Mouse (Mus musculus) cerebellum, adult 9-10 months (tissue): ENCODE measurements around the gene Slc2a5.
A peak's percentile ranks its signal among the peaks of the same experiment; 100 is the strongest.

Experiments used
- DNase-seq: peaks from one replicate; pipeline ENCODE4 v3.0.0; 2022

Gene Slc2a5

DNA sequence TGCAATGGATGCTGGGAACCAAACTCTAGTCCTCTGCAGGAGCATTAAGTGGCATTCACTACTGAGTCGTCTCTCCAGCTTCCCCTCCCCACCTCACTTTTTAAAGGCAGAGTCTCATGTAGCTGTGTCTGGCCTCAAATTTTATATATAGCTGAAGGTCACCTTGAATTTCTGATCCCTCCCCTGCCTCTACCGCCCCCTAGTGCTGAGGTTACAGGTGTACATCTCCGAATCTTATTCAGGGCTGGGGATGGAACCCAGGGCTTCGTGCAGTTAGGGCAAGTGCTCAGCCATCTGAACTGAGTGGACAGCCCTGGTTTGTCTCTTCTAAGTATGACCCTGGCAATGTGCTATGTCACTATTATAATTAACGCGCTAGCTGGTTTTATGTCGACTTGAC, 32.0 kb downstream of the Slc2a5 start:
- no peak for DNase-seq

DNA sequence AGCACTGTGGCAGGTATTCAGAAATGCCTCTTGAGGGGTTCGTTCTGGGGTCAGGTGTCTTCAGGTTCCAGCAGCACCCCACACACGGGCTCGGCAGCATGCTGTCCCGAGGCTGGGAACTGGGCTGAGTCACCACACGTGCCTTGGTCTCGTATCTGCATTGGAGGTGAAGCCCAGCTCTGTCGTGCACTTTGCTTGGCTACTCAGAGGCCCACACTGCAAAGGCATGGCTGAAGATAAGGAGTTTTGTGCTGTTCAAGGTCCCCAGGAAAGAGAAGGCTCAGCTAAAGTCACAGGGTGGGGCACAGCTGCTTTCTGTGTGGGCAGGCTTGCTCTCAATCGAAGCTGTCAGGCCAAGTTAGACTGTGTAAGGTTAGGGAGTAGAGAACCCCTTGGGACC, 33.4 kb downstream of the Slc2a5 start:
- no peak for DNase-seq

DNA sequence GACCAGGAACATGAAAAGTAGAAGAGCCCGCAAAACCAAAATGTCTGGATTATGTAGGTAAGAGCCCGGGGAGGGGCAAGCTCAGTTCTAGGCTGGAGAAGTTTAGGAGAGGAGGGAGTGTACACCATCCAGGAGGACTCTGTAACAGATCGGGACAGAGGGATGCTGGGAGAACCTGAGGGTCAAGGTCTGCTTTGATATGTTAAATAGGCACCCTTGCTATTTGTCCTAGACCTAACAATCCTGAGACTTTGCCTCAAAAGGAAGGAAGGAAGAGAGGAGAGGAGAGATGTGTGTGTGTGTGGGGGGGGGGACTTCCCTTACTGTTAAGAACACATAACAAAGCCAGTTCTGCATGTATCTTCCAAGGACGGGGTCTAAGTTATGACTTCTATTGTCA, 36.2 kb downstream of the Slc2a5 start:
- no peak for DNase-seq

DNA sequence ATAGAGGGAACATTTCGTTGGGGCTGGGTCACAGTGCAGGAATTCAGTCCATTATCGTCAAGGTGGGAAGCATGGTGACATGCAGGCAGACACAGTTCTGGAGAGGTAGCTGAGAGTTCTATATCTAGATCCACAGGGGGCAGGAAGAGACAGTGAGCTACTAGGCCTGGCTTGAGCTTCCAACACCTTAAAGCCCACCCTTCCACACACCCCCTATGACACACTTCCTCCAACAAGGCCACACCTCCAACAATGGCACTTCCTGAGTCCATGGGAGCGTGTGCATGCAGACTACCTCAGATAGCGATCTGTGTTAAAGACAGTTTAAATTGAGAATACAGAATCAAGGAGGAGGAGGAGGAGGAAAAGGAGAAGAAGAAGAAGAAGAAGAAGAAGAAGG, 36.6 kb downstream of the Slc2a5 start:
- DNase-seq = no peak

DNA sequence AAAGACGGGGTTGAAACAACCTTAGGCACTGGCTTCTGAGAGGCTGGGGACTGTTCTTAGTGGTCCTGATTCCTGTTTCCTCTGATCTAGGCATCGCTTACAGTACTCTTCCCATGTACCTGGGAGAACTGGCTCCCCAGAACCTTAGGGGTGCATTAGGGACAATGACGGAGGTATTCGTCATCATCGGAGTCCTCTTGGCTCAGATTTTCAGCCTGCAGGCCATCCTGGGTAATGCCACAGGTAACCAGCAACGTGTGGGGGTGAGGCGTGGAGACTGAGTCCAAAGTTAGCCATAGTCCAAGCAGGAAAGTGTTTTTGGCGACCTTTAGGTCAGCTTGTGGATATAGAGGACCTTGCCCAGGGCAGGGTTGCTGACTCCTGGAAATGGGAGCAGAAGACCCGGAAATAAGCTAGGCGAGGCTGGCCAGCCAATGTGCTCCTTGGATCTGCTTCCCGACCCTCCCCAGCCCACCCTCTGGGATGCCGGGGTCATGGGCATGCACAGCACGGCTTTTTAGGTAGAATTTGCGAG, 38.3 kb downstream of the Slc2a5 start:
- DNase-seq = no peak

DNA sequence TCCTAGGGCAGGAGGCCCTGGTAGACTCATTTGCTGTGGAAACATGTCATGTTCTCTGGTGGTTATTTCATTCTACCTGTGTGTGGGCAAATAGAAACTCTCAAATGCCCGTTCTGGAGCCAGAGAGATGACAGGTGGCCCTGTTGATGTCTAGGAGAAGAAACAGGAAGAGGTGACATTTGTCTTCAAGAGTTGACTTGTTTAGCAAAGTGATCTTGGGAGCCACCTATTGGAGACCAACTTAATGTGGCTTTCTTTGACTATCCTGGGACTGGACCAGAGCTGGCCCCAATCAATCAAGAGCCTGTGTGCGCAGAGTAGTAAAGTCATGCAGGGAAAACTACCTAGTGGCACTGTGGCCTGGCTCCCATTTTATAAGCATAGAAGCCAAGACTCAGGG, 40.4 kb downstream of the Slc2a5 start:
- no peak for DNase-seq

DNA sequence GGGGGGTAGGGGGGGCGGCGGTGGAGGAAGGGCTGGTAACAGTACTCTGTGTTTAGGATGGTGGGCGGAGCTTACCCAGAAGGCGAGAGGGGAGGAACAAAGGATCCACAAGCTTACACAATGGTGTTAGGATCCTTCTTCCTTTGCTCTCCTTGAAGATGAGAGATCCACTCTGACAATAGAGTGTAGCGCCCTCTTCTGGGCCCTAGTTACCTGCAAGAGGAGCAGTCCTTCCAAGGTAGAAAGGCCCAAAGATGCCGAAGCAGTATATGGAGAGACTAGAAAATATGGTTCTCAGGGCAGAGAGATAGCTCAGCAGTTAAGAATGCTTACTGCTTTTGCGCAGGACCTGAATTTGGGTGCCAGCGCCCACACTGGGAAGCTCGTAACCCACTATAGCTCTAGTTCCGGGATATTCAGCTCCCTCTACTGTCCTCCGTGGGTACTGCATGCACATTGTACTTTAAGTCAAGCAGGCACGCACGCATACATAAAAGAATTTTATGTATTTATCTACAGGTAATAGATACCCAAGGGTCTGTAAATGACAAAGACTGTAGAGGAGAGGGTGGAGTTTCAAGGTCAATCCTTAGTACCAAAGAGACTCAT, 43.6 kb downstream of the Slc2a5 start:
- no peak for DNase-seq

DNA sequence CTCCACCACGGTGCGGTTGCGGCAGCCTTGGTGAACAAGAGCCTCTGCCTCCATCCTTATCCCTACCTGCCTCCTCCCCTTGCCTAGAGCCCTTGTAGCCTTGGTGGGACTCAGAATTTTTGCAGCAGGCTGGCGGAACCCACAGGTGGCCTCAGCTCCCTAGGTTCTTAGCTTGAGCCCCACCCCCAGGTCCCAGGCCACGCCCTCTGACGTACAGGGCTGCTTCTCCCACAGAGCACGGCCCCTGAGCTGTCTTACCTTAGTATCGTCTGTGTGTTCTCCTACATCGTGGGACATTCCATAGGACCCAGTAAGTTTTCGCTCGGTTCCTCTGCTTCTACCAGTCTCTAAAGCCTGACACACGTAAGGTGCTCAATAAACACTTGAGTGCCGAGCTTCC, 45.8 kb downstream of the Slc2a5 start:
- DNase-seq = no peak

DNA sequence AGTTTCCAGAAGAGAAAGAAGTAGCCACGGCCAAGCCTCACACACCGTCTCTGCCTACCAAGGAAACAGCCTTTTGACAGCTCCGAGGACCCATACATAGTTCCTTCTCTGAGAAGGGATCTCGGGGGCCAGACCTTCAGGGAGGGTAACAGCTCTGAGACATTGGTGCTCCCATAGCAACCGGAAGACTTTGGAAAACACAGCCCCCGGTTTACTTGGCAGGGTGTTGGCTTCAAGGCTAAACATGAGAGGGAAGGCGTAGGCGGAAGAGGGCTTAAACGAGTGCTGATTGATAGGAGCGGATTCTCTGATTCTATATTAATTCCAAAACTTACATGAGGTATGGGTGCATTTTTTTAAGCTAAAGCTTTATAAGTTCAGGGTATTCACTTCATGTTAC, 49.3 kb downstream of the Slc2a5 start:
- no peak for DNase-seq

DNA sequence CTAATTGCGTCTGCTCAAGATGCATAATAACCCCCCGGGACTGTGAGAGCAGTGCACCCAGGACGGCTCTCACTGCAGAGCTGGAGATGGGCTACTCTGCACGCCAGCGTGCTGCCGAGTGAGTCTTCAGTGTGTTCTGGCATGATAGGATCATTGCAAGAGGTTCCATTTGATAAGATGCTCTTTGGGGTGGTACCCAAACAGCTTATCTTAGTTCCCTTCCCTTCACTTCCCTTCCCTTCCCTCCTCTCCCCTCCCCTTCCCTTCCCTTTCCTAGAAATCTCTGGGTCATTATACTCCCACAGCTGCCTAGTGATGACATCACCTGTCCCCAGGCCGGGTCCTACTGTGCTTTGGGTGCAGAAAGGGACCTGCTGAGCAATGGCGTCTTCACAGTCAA, 53.0 kb downstream of the Slc2a5 start:
- DNase-seq = no peak

DNA sequence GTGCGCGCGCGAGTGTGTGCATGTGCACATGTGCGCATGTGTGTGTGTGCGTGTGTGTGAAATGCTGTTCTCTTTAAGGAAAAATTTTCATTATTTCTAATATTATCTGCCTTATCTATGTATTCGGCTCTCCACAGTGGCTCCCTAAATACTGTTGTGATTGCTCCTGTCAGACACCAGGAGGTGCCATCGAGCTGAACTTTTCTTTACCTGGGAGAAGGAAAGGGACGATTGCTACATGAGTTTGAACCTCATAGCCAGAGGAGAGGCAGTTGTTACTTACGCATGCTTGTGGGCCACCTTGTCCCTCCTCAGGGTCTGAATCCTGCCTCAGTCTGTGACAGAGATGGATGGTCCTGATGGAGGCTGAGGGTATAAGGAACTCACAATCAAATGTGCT, 54.2 kb downstream of the Slc2a5 start:
- peak; percentile 44 for DNase-seq

DNA sequence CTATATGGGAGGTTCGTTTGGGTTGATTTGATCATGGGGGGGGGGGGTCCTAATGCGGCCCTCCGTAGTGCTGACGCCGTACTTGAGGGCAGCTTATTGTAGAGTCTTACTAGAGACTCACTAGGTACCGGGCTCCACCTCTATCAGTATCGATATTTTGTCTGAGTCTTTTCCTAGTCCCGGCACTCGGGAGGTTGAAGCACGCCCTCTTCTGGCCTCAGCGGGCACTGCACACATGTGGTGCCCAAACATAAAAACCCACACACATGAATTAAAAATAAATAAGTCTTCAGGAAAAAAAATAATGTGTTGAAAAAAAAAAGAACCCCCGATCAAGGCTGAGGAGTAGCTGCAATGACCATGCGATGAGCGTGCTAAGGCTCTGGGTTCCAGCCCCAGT, 54.9 kb downstream of the Slc2a5 start:
- DNase-seq = no peak

DNA sequence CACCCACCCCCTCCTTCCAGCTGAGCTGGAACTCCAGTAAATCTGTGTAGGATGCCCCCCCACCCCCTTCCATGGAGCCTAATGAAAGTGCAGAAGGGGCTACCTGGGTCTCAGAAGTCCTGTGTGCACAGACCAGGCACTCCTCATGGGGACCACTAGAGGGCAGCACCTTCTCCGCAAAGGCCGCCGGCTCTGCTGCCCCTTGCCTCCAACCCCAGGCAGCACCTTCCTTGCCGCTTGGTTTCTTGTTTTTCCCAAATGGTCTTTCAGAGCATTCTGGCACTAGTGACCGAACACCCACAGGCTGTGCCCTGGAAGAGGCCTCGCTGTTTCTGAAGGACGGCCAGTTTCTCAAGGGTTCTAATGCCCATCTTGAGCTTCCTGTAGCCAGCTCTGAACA, 57.5 kb downstream of the Slc2a5 start:
- peak; percentile 17 for DNase-seq

DNA sequence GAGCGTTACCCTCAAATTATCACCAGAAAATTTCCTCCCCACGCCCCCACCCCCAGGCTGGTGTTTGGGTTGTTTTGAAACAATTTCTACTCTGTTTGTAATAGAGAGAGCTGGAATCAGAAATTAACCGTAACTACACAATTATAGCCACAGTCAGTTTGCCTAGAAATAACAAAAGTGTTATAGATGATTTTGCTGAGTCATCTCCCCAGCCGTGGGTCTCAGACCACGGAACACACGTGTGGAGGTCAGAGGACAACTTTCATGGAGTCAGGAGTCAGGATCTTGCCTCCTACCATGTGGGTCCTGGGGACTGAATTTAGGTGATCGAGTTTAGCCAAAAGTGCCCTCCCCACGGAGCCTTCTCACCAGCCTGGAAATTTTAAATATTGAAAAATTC, 58.0 kb downstream of the Slc2a5 start:
- DNase-seq = no peak

DNA sequence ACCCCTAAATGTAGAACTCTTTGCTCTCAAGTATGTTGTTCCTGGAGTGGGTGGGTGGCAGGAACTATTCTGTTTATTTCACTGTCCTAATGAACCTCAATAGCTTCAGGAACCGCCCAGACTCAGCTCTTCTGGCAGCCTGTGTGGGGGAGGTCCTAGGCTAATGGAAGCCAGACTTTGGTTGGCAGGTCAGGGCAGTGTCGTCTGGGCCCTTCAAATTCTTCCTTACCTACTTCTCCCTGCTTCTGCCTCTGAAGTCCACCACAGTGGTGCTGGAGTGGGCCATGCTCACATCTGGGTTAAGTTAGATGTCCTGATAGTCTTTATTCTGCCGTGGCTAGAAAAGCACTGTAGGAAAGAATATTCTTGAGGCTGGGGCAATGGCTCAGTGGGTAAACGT, 59.0 kb downstream of the Slc2a5 start:
- no peak for DNase-seq

DNA sequence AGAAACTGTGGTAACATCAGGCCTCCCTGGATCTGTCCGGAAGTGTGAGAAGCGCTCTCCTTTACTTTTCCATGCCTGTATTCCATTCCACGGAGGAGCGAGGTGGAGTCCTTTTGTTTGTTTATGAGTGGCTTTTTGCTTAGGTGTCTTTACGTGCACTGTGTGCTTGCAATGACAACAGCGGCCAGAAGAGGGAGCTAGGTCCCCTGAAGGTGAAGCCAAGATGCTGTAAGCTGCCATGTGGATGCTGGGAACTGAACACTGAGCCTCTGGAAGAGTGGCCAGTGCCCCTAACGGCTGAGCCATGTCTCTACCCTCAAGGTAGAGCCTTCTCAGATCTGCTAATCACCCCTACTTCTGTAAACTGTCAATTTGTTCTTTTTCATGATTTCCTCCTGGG, 62.2 kb downstream of the Slc2a5 start:
- no peak for DNase-seq

DNA sequence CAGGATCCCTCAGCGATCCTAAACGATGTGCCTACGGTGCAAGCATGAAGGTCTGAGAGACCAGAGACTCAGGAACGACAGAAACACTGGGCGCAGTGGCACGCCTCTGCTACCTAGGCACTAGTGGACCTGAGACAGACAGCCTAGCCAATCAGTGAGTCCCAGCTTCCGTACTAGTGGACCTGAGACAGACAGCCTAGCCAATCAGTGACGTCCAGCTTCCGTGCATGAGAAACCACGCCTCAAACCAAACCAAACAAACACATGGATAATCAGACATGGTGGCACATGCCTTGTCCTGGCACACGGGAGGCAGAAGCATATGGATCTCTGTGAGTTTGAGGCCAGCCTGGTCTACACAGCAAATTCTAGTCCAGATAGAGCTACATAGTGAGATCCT, 69.2 kb downstream of the Slc2a5 start:
- no peak for DNase-seq

DNA sequence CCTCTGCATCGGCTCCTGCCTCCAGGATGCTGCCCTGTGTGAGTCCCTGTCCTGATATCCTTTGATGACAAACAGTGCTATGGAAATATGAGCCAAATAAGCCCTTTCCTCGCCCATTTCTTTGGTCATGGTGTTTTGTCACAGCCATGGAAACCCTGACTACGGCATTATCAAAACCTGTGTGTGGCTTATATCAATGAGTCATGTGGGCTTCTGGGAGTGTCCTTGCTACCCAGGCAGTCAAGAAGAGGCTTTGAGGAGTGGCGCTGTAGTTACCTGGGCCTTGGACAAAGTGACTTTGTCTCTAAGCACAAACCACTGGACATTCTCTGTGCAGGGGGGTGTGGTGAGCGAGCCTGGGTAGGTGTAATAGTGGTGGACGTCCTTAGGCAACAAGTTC, 73.1 kb downstream of the Slc2a5 start:
- no peak for DNase-seq
